Mouse (Mus musculus): ENCODE results near the gene Sgcb. TPM values are rescaled to one million over a fixed set of nuclear protein-coding genes. Genes with fewer than 3 reads are reported as not detected.
"Not testable (repeated sequence)": the region's sequence is repeated elsewhere in the genome, so short reads cannot be mapped to it uniquely, and the experiment has no call there.

Sgcb gene
- total RNA-seq, 2 experiments from 2014 or later = 3.3 to 8.2 TPM

- no peak for ATAC-seq (replicated peaks; ENCODE audit: poor library complexity, severe bottlenecking)
These were observed 62.1 kb downstream of the Sgcb start for GRCm38 (mm10) chr5:73585212-73586115.

- not testable (repeated sequence) for ATAC-seq (replicated peaks; ENCODE audit: poor library complexity, severe bottlenecking)
These were observed 63.6 kb downstream of the Sgcb start for GRCm38 (mm10) chr5:73584011-73584410.

Other genes with a start within 250 kb of the Sgcb start
- gene Cwh43, start 241.7 kb downstream of the Sgcb start, total RNA-seq (2014; fragmentation: Nextera tagmentation) = not detected in 2 replicates
- not detected in 2 replicates for gene Cwh43, start 241.7 kb downstream of the Sgcb start, total RNA-seq (2017)
- gene Dcun1d4, start 166.8 kb downstream of the Sgcb start, total RNA-seq (2014; fragmentation: Nextera tagmentation) = 5.6 and 8.7 TPM in 2 replicates
- 5.9 and 10.7 TPM in 2 replicates for gene Dcun1d4, start 166.8 kb downstream of the Sgcb start, total RNA-seq (2017)
- gene Lrrc66, start 15.3 kb downstream of the Sgcb start, total RNA-seq (2014; fragmentation: Nextera tagmentation) = 0.34 TPM in 1 of 2 replicates, not detected in the other
- gene Lrrc66, start 15.3 kb downstream of the Sgcb start, total RNA-seq (2017) = 1.1 TPM in 1 of 2 replicates, not detected in the other
- gene Spata18, start 3.6 kb upstream of the Sgcb start, total RNA-seq (2014; fragmentation: Nextera tagmentation) = not detected in 2 replicates
- gene Spata18, start 3.6 kb upstream of the Sgcb start, total RNA-seq (2017) = not detected in 2 replicates

All from granulocyte monocyte progenitor cell, adult 5-6 weeks (primary cell).